Mouse (Mus musculus): ENCODE measurements around the gene Dph3. TPM values are rescaled to one million over a fixed set of nuclear protein-coding genes. Genes with fewer than 3 reads are reported as not detected.

The Dph3 gene
- polyA plus RNA-seq, 1 experiment from 2014 or later = 78.0 TPM

DNA sequence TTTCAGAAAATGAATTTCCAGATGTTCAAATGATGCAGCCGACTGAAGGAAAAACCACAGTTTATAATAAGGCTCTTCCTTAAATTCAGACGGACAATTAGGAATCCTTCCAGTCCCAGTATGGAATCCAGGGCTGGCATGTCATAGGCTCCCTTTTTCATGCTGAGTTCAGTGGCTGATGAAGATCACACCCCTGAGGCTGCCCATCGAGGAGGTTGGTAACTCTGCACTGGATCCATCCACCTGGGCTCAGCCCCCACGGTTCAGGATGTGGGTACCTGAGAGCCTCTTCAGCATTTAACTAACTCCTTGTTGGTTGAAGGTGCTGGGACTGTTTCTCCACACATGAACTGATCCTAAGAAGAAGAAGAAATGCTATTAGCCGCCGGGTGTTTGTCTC lies 2.6 kb downstream of the Dph3 start:
- no peak for ATAC-seq (ENCODE audit: low FRiP score, low read depth)
- no peaks in the 10 kb centered on the region for H3K27me3 ChIP-seq (replicated peaks)
- no peak overlapping the region for H3K27ac ChIP-seq
- no peak overlapping the region for H3K4me2 ChIP-seq (replicated peaks)
- no peak overlapping the region for H3K9ac ChIP-seq
- no peak overlapping the region for H3K4me3 ChIP-seq
- peaks cover 26% of the 10 kb centered on the region for H3K36me3 ChIP-seq
- H3K4me1 ChIP-seq = peaks cover 16% of the 10 kb centered on the region
- WGBS = 91% methylated on average over 6 of the region's 6 CpGs
- H3K9me3 ChIP-seq = no peaks in the 10 kb centered on the region

DNA sequence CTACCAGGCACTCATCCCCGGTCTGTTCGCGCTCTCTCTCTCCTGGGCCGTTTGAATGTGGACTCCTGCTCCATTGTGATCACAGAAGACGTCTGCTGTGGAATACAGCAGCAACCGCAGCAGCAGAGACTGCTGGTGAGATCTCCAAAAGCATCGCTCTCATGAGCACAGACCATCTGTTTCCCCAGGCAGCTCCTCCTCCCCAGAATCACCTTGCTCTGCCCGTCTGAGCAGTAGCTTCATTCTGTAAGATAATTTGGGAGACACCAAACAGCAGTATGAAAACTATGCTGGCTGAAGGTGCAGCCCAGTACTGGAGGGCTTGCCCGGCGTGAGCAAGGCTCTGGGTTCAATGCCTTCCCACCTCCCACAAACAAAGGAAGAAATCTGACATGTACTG lies 4.5 kb downstream of the Dph3 start:
- H3K27me3 ChIP-seq (replicated peaks) = no peaks in the 10 kb centered on the region
- no peaks in the 10 kb centered on the region for H3K9me3 ChIP-seq
- no peak for ATAC-seq (ENCODE audit: low FRiP score, low read depth)
- WGBS = 84% methylated on average over 10 of the region's 10 CpGs
- no peak overlapping the region for H3K9ac ChIP-seq
- H3K27ac ChIP-seq = no peak overlapping the region
- H3K4me2 ChIP-seq (replicated peaks) = no peak overlapping the region
- H3K36me3 ChIP-seq = peaks cover 26% of the 10 kb centered on the region
- no peak overlapping the region for H3K4me3 ChIP-seq
- peaks cover 6% of the 10 kb centered on the region for H3K4me1 ChIP-seq

DNA sequence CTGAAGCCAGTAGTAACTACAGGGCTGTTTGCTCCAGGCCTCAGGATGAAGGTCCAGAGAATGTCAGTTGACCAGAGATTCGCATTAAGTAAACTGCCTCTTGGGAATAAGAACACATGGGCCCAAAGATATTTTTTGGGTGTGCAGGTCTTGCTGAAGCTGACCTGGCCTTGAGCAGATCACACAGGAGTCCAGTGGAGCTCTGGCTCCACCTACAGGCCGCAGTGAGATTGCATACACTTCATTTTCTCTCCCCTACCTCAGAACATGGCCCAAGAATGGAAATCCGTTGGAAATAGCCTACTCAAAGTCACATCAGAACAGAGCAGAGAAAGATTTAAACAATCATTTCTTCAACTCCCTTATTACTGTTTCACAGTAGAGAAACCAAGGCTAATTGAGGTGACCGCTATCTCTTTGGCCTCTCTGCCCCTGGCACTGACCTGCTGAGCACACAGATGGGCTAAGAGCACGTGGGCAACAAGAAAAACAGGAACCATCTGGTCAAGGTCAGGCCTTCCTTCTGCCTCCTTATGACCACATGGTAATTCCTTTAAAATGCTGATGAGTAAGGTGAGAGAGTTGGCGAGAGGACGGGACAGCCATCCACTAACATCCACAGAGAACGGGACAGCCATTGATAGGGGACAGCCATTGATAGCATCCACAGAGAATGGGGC lies 8.5 kb downstream of the Dph3 start:
- H3K9ac ChIP-seq = no peak overlapping the region
- no peak for ATAC-seq (ENCODE audit: low FRiP score, low read depth)
- H3K4me1 ChIP-seq = no peaks in the 10 kb centered on the region
- H3K27ac ChIP-seq = no peak overlapping the region
- WGBS = 49% methylated on average over 8 of the region's 8 CpGs
- H3K27me3 ChIP-seq (replicated peaks) = no peaks in the 10 kb centered on the region
- H3K9me3 ChIP-seq = no peaks in the 10 kb centered on the region
- H3K4me3 ChIP-seq = no peak overlapping the region
- no peak overlapping the region for H3K4me2 ChIP-seq (replicated peaks)
- peaks cover 16% of the 10 kb centered on the region for H3K36me3 ChIP-seq

DNA sequence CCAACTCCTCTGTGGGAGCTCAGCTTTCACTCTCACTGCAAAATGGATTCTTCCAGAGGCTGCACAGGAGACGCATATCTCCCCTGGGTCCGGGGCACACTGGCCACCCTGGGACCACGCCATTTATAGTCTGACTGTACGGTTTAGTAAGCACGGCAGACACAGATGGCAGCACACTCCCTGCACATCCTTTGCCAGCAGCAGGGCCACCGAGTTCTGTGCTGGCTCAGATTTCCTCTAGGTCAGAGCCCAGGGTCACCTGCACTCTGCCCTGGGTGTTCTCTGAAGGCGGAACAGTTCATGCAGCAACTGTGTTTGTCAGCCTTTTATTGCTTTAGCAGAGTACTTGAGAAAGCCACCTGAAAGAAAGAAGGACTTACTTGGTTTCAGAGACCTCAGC lies 11.6 kb downstream of the Dph3 start:
- no peaks in the 10 kb centered on the region for H3K36me3 ChIP-seq
- no peaks in the 10 kb centered on the region for H3K9me3 ChIP-seq
- H3K4me1 ChIP-seq = no peaks in the 10 kb centered on the region
- H3K9ac ChIP-seq = no peak overlapping the region
- 72% methylated on average over 7 of the region's 7 CpGs for WGBS
- H3K4me3 ChIP-seq = no peak overlapping the region
- no peak overlapping the region for H3K27ac ChIP-seq
- ATAC-seq (ENCODE audit: low FRiP score, low read depth) = no peak
- no peaks in the 10 kb centered on the region for H3K27me3 ChIP-seq (replicated peaks)
- no peak overlapping the region for H3K4me2 ChIP-seq (replicated peaks)

DNA sequence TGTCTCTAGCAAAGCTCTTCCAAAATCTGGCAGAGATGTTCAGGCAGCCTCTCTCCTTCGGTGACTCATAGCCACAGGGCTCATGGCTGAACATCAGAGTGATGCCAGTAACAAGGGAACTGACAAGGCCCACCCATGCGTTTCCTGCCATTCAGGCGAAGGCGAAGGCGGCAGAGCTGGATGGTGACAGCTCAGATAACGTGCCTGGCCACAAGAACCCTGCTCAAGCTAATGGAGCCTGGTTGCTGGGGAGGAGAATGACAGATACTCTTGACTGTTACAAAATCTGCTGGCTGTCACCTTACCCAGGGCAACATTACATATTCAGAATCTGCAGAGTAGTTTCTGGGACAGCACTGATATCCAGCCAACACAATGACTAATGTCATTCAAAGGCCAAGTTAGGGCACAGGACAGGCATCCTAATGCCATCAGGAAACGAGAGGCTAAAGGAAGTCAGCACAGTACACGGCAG lies 12.3 kb downstream of the Dph3 start:
- Histone ChIP-seq H3K4me3 (no peak overlapping the region), H3K36me3 (no peaks in the 10 kb centered on the region), H3K9ac (no peak overlapping the region), H3K27me3 (replicated peaks) (no peaks in the 10 kb centered on the region), H3K4me1 (no peaks in the 10 kb centered on the region), H3K4me2 (replicated peaks) (no peak overlapping the region), H3K27ac (no peak overlapping the region), H3K9me3 (no peaks in the 10 kb centered on the region)
- no peak for ATAC-seq (ENCODE audit: low FRiP score, low read depth)
- WGBS = 85% methylated on average over 8 of the region's 8 CpGs

DNA sequence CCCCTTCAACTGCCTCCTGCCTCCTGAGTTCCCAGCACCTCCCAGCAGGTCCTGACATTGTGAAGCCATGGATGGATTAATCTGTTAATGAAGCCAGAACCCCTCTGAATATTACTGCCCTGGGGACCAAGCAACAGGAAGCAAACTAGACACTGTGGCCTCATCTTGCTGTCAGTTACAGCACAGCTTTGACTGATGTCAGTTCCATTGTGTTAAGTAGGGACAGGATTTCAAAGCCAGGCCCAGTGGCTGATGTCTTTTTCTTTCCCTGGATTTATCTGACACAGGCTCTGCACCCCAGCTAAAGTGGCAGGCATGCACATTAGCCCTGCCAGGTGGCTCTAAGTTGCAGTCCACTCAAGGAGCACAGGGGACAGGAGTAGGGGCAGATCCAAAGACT lies 12.7 kb downstream of the Dph3 start:
- Histone ChIP-seq H3K9ac (no peak overlapping the region), H3K4me1 (no peaks in the 10 kb centered on the region), H3K9me3 (no peaks in the 10 kb centered on the region), H3K27ac (no peak overlapping the region), H3K27me3 (replicated peaks) (no peaks in the 10 kb centered on the region), H3K4me2 (replicated peaks) (no peak overlapping the region), H3K4me3 (no peak overlapping the region), H3K36me3 (no peaks in the 10 kb centered on the region)
- no peak for ATAC-seq (ENCODE audit: low FRiP score, low read depth)

DNA sequence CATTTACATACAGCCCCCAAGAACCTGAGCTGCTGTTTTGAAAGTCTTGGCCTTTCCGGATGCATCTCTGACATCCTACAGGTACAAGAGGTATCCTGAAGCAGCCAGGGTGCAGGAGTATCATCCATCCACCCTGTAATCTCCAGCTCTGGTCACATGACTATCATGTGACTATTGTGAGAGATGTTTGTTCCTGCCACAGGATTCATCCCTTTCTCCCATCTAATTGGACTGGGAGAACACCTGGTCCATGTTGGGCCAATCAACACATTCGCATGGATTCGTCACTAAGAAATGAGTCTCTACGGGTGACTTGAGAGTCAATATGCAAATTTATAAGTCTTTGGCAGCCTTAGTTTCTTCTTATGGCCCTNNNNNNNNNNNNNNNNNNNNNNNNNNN lies 24.1 kb downstream of the Dph3 start:
- Histone ChIP-seq H3K4me1 (no peaks in the 10 kb centered on the region), H3K4me2 (replicated peaks) (no peak overlapping the region), H3K27ac (no peak overlapping the region), H3K27me3 (replicated peaks) (no peaks in the 10 kb centered on the region), H3K4me3 (no peak overlapping the region), H3K36me3 (no peaks in the 10 kb centered on the region), H3K9ac (no peak overlapping the region), H3K9me3 (peaks cover 7% of the 10 kb centered on the region; the same call in 1 of the 2 replicates)
- WGBS = 94% methylated on average over 4 of the region's 4 CpGs
- ATAC-seq (ENCODE audit: low FRiP score, low read depth) = no peak

DNA sequence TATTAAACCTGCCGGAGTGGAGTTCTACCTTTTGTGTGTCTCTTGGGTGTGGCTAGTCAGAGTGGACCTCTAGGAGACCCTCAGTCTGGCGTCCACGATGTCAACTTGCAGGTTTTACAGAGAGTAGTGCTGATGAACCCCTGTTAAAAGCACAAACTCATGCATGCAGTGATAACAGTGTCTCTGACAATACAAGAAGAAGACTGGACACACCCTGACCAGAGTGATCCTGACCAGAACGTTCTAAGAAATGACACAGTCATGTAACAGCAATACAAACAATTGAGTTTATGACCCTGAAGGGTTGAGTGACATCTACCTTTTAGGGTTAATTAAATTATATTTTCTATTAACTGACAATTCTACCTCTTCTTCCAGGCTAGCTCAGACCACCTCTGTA lies 27.9 kb downstream of the Dph3 start:
- H3K9me3 ChIP-seq = no peaks in the 10 kb centered on the region
- 90% methylated on average over 4 of the region's 4 CpGs for WGBS
- no peak overlapping the region for H3K27ac ChIP-seq
- no peak for ATAC-seq (ENCODE audit: low FRiP score, low read depth)
- H3K9ac ChIP-seq = no peak overlapping the region
- no peak overlapping the region for H3K4me3 ChIP-seq
- H3K4me2 ChIP-seq (replicated peaks) = no peak overlapping the region
- no peaks in the 10 kb centered on the region for H3K27me3 ChIP-seq (replicated peaks)
- H3K4me1 ChIP-seq = no peaks in the 10 kb centered on the region
- no peaks in the 10 kb centered on the region for H3K36me3 ChIP-seq

DNA sequence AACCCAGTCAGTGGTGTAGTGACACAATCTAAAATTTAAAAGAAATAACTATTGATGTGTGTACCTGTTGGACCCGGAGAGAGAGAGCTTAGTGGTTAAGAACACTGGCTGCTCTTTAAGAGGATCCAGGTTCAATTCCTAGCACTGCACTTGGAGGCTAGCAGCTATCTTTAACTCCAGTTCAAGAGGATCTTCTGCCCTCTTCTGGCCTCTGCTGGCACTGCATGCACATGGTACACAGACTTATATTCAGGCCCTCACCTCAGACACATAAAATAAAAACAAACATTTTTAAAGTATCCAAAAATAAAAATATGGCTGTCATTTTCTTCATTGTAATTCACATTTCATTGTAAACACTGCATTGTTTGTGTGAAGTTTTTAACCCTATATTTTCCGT lies 28.9 kb downstream of the Dph3 start:
- WGBS = 95% methylated on average over 2 of the region's 2 CpGs
- no peaks in the 10 kb centered on the region for H3K9me3 ChIP-seq
- no peak overlapping the region for H3K27ac ChIP-seq
- no peak overlapping the region for H3K4me3 ChIP-seq
- no peak for ATAC-seq (ENCODE audit: low FRiP score, low read depth)
- no peaks in the 10 kb centered on the region for H3K4me1 ChIP-seq
- no peak overlapping the region for H3K4me2 ChIP-seq (replicated peaks)
- H3K36me3 ChIP-seq = no peaks in the 10 kb centered on the region
- H3K9ac ChIP-seq = no peak overlapping the region
- H3K27me3 ChIP-seq (replicated peaks) = no peaks in the 10 kb centered on the region

DNA sequence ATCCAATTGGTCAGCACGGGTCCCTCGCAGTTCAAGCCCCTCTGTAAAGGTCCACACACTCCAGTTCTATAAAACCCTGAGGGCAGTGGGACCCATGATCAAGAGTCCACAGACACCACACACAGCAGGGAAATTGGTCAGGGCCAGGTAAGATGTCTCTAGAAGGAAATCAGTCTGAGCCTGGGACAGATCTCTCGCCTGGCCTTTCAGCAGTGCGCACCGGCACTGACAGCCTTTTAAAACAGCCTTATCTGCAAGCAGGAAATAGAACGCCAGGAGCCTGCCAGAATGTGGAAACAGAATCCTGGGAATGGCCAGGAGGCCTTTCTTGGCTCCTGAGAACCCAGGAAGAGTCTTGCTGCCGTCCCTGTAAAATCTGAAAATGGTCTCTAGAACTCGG lies 29.7 kb downstream of the Dph3 start:
- no peak for ATAC-seq (ENCODE audit: low FRiP score, low read depth)
- Histone ChIP-seq H3K9ac (no peak overlapping the region), H3K9me3 (no peaks in the 10 kb centered on the region), H3K36me3 (no peaks in the 10 kb centered on the region), H3K4me2 (replicated peaks) (no peak overlapping the region), H3K27ac (no peak overlapping the region), H3K4me3 (no peak overlapping the region), H3K4me1 (no peaks in the 10 kb centered on the region), H3K27me3 (replicated peaks) (no peaks in the 10 kb centered on the region)
- 84% methylated on average over 8 of the region's 8 CpGs for WGBS

DNA sequence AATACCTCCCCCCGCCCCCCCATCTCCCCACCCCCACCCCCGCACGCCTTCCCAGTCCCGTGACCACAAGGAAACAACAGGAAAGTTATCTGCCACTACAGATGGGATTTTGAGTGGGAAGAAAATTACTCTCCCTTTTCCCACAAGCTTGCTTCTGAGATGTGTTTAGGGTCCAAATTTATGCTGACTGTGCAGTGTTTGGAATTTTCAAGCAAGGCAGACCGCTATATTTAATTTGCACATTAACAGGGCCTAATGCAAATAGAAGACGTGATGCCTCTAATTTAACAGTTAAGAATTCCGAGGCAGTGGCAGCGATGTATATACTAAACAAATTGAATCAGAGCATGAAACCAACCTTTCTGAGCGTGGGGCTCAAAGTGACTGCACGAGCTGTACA lies 30.7 kb downstream of the Dph3 start:
- Histone ChIP-seq H3K9ac (no peak overlapping the region), H3K36me3 (no peaks in the 10 kb centered on the region), H3K4me1 (no peaks in the 10 kb centered on the region), H3K4me2 (replicated peaks) (no peak overlapping the region), H3K27ac (no peak overlapping the region), H3K27me3 (replicated peaks) (no peaks in the 10 kb centered on the region), H3K4me3 (no peak overlapping the region), H3K9me3 (no peaks in the 10 kb centered on the region)
- 77% methylated on average over 10 of the region's 10 CpGs for WGBS
- no peak for ATAC-seq (ENCODE audit: low FRiP score, low read depth)

DNA sequence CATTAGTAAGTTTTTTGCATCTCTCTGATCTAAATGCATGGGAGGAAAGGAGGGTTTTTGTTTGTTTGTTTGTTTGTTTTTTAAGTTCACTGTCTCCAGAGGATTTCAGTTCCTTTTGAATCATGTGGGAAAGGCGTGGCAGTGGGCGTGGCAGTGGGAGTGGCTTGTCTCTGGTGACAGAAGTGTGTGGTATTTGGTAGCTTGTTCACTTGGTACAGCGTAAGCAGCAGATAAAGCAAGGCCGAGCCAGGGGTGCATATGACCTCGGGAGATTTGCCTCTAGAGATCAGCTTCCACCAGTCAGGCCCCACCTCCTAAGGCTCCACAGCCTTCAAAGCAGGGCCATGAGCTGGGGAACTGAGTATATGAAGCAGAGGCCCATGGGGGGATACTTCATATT lies 31.6 kb downstream of the Dph3 start:
- Histone ChIP-seq H3K4me3 (no peak overlapping the region), H3K4me2 (replicated peaks) (no peak overlapping the region), H3K36me3 (no peaks in the 10 kb centered on the region), H3K9ac (no peak overlapping the region), H3K4me1 (no peaks in the 10 kb centered on the region), H3K27ac (no peak overlapping the region), H3K27me3 (replicated peaks) (no peaks in the 10 kb centered on the region), H3K9me3 (no peaks in the 10 kb centered on the region)
- WGBS = 79% methylated on average over 5 of the region's 5 CpGs
- no peak for ATAC-seq (ENCODE audit: low FRiP score, low read depth)

DNA sequence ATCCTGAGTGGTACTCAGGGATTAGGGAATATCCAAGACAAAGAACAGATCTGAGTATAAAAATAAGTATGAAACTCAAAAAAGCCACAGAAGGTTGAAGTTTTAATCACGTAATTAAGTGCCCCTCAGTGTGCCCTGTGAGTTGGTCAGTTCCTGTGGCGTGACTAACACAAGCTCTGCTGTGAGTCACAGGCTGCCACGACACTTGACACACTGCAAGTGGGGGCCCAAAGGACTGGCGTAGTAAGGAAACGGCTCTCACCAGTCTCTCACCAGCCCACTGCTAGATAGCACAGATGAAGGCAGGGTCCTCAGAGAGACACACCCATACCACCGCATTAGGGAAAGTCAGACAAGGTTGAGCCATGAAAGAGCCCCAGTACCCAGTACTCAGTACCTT lies 35.4 kb downstream of the Dph3 start:
- Histone ChIP-seq H3K9ac (no peak overlapping the region), H3K9me3 (no peaks in the 10 kb centered on the region), H3K4me3 (no peak overlapping the region), H3K4me1 (no peaks in the 10 kb centered on the region), H3K4me2 (replicated peaks) (no peak overlapping the region), H3K27ac (no peak overlapping the region), H3K27me3 (replicated peaks) (no peaks in the 10 kb centered on the region), H3K36me3 (no peaks in the 10 kb centered on the region)
- WGBS = 90% methylated on average over 6 of the region's 6 CpGs
- no peak for ATAC-seq (ENCODE audit: low FRiP score, low read depth)

All from neural tube, embryonic 12.5 days (tissue).